Mouse (Mus musculus): ENCODE measurements around the gene Calhm2.
A peak's percentile ranks its signal among the peaks of the same experiment; 100 is the strongest.

Gene Calhm2

DNA sequence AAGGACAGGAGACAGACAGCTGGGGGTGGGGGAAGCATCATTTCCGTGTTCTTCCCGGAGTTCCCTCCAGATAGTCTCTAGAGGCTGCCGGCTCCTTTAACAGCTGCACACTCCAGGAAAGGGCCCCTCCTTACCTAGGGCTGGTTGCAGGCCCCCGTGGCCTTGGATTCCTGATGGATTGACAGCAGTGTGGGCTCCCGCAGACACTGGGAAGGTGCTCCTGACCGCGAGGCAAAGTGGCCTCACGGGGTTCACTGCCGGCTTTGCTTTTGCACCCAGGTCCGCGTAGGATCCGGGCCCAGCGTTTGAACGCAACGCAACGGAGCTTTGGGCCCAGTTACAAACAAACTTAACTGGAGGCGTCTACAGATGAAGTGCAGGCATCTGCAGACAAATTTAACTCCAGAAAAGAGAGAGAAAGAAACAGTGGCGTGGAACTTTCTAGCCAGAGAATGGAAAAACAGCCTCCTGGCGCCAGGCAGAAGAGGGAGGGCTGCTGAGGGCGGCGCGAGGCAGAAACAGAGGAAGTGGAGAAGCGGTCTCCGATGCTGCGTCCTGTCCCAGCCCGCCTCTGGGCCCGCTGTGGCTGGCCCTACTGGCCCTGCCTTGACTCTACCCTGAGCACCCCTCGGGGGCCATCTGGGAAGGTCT, at the start of gene Calhm2:
Gene Calhm2 (minus strand): TSS at position 524 of the 651 bp plus-strand sequence.
- DNase-seq (ENCODE audit: low spot score) = peak; percentile 58

DNA sequence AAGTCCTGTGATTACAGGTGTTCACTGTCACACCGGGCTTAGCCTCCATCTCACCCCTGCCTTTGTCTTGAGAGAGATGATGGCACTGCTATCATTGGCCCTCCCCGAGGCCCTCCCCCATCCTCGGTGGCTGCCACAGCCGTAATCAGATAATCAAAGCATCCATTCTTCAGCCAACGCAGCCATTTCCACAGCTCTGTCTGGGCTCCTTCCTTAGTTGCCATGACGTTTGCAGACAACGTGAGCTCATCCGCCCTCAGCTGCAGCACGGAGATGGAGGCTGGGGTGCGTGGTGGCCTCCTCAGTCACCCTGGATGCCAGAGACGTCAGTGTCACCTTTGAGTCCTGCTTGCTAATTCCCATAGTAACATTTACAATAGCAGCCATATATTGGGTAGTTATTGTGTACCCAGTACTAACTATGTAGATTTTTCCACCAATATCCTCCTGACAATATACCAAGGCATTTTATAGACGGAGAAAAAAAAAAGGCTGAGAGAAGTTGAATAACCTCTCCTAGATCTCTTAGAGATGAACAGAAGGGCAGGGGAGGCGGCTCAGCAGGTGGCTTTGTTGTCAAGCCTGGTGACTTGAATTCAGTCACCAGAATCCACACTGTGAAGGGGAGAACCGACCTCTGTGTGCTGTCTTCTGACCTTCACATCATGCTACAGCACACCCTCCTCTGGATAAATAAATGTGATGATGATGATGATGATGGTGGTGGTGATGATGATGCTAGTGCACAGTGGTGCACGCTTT, 48.6 kb upstream of the Calhm2 start:
- no peak for DNase-seq (ENCODE audit: low spot score)

DNA sequence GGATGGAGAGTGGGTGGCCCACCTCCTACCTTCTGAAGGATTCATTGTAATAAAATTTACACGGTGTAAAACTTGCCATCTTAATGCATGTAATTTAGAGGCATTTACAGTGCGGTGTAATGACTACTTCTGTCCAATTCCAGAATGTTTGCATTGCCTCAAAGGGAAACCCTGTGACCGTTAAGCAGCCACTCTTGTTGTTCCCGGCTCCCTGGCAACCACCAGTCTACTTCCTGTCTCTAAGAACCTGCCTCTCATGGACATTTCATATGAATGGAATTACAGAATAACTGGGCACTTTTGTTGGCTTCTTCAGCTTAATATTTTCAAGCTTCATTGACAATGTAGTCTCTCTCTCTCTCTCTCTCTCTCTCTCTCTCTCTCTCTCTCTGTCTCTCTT, 46.6 kb upstream of the Calhm2 start:
- DNase-seq (ENCODE audit: low spot score) = no peak

DNA sequence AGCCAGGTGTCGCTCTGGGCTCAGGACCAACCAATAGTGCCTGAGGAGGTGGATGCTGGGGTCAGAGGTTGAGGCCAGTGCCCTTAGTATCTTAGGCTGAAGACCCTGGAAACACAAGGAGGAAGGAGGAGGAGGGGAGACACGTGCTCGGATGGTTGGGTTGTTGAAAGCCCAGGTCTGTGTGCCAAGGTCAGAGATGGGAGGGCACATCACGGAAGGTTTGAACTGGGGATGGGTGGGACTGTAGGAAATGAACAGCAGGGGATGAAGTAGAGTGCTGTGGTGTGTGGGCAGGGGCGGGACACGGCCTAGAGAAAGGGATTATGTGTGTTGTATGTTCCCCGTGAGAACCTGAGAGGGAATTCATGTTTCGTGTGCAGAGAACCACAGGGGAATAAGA, 46.1 kb upstream of the Calhm2 start:
- DNase-seq (ENCODE audit: low spot score) = no peak

DNA sequence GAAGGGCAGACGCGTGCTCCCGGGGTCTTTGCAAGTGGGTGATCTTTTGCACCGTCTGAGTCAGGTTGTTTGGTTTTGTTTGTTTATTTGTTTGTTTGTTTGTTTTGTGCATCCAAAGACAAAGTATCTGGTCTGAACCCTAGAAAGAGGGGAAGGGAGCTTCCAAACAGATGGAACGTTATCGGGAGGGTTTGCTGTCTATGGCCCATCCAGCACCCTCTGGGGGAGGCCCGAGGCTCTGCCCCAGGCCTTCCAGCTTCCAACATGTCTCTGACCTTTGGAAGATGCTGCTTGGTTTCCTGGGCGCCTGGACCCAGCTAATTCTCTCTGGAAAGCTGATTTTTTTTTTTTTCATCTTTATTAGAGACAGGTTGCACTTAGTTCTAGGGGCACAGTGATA, 41.9 kb upstream of the Calhm2 start:
- no peak for DNase-seq (ENCODE audit: low spot score)

DNA sequence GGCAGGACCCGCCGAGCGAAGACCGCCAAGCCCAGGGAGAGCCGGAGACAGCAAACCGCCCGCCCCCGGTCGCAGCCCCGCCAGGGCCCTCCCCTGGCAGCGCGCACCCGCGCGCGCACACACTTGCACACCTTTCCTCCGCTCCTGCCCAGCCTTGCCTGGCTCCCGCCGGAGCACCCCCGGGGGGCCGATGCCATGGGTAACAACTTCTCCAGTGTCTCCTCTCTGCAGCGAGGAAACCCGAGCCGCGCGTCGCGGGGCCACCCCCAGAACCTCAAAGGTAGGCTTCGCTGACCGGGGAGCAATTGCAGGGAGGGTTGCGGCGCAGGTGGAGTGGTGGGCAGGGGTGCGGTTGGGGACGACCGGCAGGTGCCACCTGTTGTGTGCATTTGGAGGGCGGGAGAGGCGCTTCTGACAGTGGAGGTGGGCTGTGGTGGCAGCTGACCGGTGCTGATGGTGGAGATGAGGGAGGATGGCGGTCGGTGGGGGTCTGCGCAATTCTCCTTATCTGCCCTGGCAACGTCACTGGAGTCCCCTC, 41.2 kb upstream of the Calhm2 start:
- no peak for DNase-seq (ENCODE audit: low spot score)

DNA sequence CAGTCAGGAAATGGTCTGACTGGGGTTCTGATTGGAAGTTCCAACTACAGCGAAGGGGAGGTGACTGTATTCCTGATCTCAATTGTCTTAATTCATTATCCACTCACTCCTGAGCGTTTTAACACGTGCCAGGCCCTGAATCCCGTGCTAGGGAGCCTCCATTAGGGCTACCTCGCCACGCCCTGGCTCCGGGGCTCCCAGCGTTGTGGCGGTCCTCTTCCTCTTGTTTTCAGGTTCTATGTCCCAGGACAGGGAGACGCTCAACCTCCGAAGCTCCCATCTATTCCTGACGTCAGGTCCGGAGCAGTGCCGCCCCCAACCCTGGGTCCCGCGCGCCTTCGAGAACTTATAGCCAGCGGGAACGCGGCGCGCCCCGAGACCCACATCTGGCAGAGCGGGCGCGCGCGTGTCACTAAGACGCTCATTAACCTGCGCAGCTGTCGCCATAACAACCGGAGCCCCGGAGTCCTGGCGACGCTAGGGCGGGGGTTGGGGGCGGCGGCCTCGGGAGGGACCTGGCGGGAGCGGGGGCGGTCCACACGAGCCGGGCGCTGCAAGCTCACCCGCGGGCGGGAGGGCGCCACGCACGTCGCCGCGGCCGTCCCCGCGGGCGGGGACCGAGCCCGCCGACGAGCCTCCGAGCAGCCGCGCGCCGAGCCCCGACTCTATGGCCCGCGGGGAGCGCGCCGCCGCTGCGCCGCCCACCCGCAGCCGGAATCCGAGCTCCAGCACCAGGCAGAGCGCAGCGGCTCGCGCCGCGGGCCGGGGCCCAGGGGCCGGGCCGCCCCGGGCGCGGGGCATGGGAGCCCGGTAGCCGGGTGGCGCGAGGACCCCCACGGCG, 40.6 kb upstream of the Calhm2 start, which contains the start of gene Neurl1a:
Gene Neurl1a (plus strand): TSS at position 390 of the 841 bp plus-strand sequence.
- peak; percentile 80 for DNase-seq (ENCODE audit: low spot score)

DNA sequence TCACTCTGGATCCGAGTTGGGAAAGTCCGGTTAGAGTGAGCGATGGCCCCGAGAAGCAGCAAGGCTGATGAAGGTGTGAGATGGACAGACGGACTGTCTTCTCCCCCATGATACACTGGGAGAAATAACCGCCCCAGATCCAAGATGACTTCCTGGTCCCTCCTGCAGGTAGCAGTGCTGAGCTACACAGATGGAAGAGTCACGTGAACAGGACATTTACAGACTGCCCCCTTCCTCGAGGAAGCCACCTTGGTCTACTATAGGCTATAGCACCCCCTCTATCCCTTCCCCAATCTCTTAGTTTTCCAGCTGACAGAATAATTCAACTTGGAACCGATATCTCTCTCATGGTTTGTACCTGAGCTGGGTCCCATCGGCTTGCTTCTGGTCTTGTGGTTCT, 39.9 kb upstream of the Calhm2 start:
- peak; percentile 72 for DNase-seq (ENCODE audit: low spot score)

DNA sequence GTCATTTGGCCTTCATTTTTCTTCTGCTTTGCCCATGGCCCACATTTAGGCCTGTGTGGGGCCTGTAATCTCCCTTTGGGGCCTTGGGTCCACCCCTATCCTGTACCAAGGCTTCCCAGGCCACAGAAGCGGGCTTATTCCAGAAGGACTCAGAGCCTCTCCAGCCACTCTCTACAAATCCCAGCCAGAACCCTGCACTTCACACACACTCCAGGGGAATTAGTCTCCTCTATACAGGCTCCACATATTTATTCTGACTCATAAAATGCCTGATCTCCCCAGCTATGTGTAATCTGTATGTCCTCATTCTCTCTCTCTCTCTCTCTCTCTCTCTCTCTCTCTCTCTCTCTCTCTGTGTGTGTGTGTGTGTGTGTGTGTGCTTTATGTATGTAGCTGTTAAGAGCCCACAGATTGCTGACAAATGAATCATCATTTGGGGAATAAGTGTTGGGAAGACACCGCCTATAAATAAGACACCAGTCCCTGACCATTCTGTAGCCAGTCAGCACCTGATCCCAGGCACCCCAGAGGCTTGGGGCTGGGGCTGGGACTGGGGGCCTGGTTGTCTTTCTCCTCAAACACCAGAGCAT, 38.9 kb upstream of the Calhm2 start:
- no peak for DNase-seq (ENCODE audit: low spot score)

DNA sequence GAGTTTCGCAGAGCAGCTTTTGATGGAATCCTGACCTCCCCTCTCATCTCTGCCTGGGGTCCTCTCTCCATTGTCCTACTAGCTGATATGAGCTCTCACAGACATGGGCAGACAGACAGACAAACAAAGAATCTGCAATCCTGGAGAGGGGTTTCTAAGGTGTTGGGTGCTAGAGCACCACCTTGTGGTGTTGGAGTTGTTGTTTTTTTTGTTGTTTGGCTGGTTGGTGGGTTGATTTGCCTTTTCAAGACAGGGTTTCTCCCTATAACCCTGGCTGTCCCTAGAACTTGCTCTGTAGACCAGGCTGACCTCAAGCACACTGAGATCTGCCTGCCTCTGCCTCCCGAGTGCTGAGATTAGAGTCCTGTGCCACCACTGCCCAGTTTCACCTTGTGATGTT, 37.4 kb upstream of the Calhm2 start:
- DNase-seq (ENCODE audit: low spot score) = no peak

DNA sequence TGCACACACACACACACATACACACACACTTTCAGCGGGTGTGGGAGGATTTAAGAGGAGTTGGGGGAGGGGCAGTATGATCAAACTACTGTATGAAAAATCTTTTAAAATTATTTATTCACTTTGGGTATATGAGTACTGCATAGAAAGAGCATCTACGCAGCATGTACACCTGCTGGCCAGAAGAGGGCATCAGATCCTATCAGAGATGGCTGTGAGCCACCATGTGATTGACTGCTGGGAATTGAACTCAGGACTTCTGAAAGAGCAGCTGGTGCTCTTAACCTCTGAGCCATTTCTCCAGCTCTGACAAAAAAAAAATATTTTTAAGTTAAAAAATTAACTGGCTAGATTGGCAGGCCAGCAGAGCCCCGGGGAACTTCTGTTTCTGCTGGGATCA, 36.4 kb upstream of the Calhm2 start:
- peak; percentile 54 for DNase-seq (ENCODE audit: low spot score)

DNA sequence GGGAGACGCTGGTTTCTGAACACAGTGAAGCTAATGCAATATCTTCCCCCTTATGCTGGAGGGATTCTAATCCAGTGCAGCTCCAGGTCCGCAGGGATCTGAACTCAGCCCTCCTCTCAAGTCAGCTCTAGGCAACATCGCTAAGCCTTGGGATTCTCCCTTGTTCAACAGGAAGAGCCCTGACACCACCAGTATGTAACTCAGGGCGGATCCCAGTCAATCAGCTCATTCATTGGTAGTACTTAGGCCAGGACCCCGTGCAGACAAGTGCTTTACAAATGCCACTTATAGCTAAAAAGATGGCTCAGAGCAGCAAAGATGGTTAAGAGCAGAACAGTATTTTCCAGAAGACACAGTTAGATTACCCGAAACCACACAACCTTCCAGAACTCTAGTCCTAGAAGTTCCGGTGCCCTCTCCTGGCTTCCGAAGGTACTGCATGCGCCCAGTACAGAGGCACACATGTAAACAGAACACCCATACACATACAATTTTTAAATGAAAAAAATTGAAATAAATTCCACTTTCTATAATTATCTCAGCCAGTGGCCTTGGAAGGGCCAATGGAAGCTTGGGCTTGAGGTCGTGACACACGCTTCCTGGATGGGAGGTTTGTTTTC, 30.8 kb upstream of the Calhm2 start:
- peak; percentile 89 for DNase-seq (ENCODE audit: low spot score)

DNA sequence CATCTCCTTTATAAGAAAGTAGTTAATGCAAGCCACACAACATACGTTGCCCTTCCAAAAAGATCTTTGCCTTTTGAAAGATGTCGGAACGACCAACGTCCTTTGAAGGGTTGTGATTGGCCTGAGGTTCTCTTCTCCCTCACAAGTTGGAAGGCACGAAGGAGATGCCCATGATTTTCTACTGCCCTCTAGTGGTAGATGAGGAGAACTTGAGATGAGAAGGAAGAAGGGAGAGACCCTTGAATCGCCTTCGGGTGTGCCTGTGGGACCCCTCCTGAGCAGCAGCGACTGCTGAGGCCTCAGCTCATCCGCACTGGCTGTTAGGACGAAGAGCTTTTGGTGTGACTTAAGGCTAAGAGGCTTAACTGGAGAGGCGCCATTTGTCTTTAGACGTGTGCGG, 30.1 kb upstream of the Calhm2 start:
- peak; percentile 90 for DNase-seq (ENCODE audit: low spot score)

DNA sequence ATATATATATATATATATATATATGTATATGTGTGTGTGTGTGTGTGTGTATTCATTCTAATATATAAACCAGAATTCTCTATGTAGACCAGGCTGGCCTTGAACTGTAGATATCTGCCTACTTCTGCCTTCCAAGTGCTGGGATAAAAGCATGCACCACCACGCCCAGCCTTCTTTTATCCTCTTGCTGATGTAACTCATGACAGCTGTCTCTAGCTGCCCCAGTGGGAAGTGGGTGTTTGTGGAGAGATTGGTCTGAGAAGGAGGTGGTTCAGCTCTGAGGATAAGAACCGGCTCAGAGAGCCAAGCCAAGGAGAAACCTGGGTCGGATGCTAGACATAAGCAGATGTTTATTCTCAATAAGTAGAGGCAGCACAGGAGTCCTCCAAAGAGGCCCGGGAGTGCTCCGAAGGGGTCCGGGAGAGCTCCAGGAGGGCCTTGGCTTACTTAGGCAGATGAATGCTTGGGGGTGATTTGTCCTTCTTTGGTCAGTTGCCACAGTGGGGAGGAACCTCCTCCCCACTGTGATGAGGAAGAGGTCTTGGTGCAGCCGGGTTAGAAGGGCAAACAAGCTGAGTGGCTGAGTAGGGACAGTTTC, 29.6 kb upstream of the Calhm2 start:
- DNase-seq (ENCODE audit: low spot score) = no peak

DNA sequence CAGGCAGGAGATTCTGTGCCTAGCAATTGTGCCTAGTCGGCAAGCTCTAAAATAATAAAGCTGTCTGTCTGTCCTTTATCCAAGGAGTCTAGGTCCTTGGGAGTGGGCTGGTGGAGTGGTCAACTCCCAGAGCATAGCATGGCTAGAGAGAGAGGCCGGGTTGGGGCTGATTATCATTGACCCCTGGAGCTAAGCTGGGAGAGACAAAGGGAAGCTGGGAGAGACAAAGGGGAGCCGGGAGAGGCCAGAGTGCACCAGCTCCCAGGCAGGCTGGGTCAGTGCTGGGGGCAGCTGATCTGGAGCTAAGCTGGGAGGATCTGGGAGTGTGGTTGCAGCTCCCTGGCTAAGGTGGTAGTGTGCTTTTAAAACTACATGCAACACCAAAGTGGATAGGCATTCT, 28.7 kb upstream of the Calhm2 start:
- peak; percentile 29 for DNase-seq (ENCODE audit: low spot score)

DNA sequence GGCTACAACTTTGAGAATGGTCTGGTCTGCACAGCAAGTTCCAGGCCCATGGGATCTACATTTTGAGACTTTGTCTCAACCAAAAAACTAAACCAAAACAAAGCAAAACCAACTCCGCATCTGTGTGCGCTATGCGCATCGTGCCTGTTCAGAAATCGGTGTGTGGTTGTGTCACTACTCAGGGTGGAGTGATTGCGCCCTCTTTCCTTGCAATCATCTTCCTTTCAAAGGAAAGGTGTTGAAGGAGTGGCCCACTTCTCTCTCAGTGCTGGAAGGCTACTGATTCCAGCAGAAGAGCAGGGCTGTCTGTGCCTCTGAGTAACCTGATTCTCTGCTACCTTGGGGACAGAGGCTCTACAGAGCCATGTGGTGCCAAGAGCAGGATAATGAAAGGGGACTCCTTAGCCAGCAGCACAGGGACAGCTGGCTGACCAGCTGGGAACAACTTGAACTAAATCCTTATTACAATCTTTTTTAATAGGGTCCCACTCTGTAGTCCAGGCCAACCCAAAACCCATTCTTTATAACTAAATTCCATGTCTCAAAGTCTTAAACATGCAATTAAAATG, 25.2 kb upstream of the Calhm2 start:
- no peak for DNase-seq (ENCODE audit: low spot score)

DNA sequence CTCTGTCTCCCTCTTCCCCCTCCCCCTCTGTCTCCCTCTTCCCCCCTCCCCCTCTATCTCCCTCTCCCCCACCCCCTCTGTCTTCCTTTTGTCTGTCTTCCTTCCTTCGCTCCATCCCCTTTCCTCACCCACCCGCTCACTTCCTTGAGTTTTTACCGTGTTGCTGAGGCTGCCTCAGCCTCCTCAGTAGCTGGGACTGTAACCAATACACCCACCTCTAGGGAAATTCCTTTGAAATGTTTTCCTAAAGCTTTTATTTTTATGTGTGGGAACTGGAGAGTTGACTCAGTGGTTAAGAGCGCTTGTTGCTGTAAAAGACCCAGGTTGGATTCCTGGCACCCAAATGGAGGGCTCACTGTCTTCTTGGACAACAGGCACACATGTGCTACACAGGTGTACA, 23.6 kb upstream of the Calhm2 start:
- DNase-seq (ENCODE audit: low spot score) = no peak

DNA sequence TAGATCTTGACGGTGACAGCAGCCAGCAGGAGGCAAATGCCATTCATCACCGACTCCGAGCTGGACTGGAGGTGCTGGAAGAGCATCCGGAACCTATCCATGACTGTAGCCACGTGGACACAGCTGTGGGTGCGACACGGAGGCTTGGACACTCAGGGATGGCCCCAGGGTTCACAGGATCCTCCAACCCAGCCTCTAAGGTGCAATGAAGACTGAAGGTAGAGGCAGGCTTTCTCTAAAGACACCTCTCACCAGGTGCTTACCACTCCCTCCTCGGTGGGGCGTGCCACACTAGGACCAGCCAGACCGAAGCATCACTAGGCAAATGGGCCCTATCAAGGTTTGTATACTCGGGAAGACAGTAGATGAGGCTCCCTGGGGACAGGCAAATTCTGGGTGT, 19.6 kb upstream of the Calhm2 start, which contains the start of gene Calhm3:
Gene Calhm3 (minus strand): TSS at position 101 of the 400 bp plus-strand sequence.
- no peak for DNase-seq (ENCODE audit: low spot score)

DNA sequence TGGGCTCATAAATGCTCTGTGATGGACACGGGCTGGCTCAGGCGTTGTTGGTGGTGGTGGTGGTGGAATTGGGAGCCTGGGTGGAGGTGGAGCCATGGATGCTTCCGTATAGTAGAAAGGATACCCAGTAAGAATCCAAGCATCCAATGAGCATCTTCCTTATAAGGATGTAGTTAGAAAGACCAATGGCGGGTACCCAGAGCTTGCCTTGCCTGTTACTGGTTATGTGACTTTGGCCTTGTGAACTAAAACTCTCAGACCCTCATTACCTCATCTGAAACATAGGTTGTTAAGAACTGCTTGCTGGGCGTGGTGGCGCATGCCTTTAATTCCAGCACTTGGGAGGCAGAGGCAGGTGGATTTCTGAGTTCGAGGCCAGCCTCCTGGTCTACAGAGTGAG, 15.7 kb upstream of the Calhm2 start:
- no peak for DNase-seq (ENCODE audit: low spot score)

DNA sequence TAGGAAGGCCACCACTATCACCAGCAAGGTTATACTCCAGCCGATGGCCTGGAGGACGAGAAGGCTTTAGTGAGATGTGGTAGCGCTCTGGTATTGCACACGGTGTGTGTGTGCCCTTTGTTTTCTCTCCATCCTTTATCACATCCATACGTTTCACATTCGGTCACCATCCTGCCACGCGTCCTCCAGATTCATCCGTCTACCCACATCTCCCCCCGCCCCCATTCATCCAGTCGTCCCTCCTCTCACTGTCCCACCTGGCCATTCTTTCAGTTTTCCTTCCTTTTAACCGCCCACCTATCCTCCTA, 13.9 kb upstream of the Calhm2 start:
- DNase-seq (ENCODE audit: low spot score) = no peak

Measured in embryo, embryonic 10 days (tissue).